Mouse (Mus musculus) embryonic facial prominence, embryonic 14.5 days (tissue): ENCODE results near the gene Ddx52. TPM values are rescaled to one million over a fixed set of nuclear protein-coding genes. Genes with fewer than 3 reads are reported as not detected.
A peak's percentile ranks its signal among the peaks of the same experiment; 100 is the strongest.

ENCODE experiments used
- ATAC-seq: fragments of 200-750 bp; cut with Nextera tagmentation; 2 replicates; pipeline ENCODE4 v1.8.0; 2017; ENCODE audit warnings: low read depth, moderate number of reproducible peaks, moderate TSS enrichment
- DNase-seq: peaks from one replicate; pipeline ENCODE4 v3.0.0-alpha.2; 2015; ENCODE audit warnings: low spot score
- H3K27ac ChIP-seq: fragments of 300-500 bp; sonication (generic); replicated peaks from 2 replicates; pipeline ENCODE4 v1.5.1; 2014; ENCODE audit warnings: low read depth, mild to moderate bottlenecking, low read length, moderate library complexity
- H3K27me3 ChIP-seq: fragments of 300-500 bp; sonication (generic); replicated peaks from 2 replicates; pipeline ENCODE4 v1.6.1; 2014; ENCODE audit warnings: low read length; ENCODE audit not compliant: control insufficient read depth, insufficient read depth
- H3K36me3 ChIP-seq: fragments of 300-500 bp; sonication (generic); 2 replicates; pipeline ENCODE4 v1.6.1; 2014; ENCODE audit warnings: low read length, mixed read lengths; ENCODE audit not compliant: control insufficient read depth, insufficient read depth
- H3K4me1 ChIP-seq: fragments of 300-500 bp; sonication (generic); 2 replicates; pipeline ENCODE4 v1.6.1; 2014; ENCODE audit warnings: antibody characterized with exemption, low read length; ENCODE audit not compliant: control insufficient read depth, insufficient read depth
- H3K4me2 ChIP-seq: fragments of 300-500 bp; sonication (generic); 2 replicates; pipeline ENCODE4 v1.6.1; 2014; ENCODE audit warnings: low read depth, mild to moderate bottlenecking, low read length, moderate library complexity, mixed read lengths
- H3K4me3 ChIP-seq: fragments of 300-500 bp; sonication (generic); 2 replicates; pipeline ENCODE4 v1.5.1; 2014; ENCODE audit warnings: low read depth, mild to moderate bottlenecking, low read length
- H3K9ac ChIP-seq: fragments of 300-500 bp; sonication (generic); 2 replicates; pipeline ENCODE4 v1.6.1; 2014; ENCODE audit warnings: low read depth, mild to moderate bottlenecking, low read length, moderate library complexity, mixed read lengths
- H3K9me3 ChIP-seq: fragments of 300-500 bp; sonication (generic); 2 replicates; pipeline ENCODE4 v1.6.1; 2016; ENCODE audit warnings: low read length; ENCODE audit not compliant: control insufficient read depth
- WGBS: fragments of 180-500 bp; shearing (Covaris S2); extraction: QIAGEN DNeasy Blood & Tissue Kit; methylation state at CpG from one replicate; pipeline ENCODE4 v1.1.7; 2014; 5-methylcytosine and 5-hydroxymethylcytosine counted together
- polyA plus RNA-seq: library from polyadenylated mRNA; unstranded; fragments of >200 nt; fragmentation: Nextera tagmentation; extraction: Ambion mirVana; gene quantifications from 2 replicates; pipeline ENCODE4 v1.2.1, GENCODE M21; 2014

Ddx52 gene
- polyA plus RNA-seq, 1 experiment from 2014 or later, result 29.0 TPM

DNA sequence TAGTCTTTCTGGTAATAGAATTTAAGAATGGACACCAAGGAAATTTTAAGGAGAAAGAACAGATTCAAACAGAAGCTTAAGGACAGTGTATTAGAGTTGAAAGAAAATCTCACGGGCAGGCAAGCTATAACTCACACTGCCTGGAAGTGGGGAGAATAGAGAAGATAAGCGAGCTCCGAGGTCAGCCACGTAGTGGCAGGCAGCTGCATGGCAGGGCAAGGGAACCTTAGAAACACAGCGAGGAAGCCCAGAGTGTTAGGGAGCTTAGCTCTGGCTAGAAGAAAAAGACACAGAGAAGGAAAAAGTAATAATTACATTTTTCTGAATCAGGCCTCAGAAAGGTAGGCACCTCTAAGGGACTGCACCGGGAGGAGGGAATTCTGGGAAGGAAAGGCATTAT is 38.1 kb downstream of the Ddx52 start:
- peaks cover 66% of the 10 kb centered on the region for H3K36me3 ChIP-seq
- H3K4me2 ChIP-seq, result no peak overlapping the region
- no peak overlapping the region for H3K27ac ChIP-seq

GRCm38 (mm10) chr11:83981338-83981737 is 39.5 kb downstream of the Ddx52 start:
- Histone ChIP-seq H3K4me3 (no peak overlapping the region), H3K9me3 (no peaks in the 10 kb centered on the region), H3K36me3 (peaks cover 80% of the 10 kb centered on the region), H3K9ac (no peak overlapping the region), H3K27ac (no peak overlapping the region), H3K4me1 (no peaks in the 10 kb centered on the region), H3K27me3 (no peaks in the 10 kb centered on the region), H3K4me2 (no peak overlapping the region)
- 79% methylated on average over 10 of the region's 10 CpGs for WGBS
- no peak for ATAC-seq
- DNase-seq, result no peak

More for the DNA sequence above, 38.1 kb downstream of the Ddx52 start:
- no peaks in the 10 kb centered on the region for H3K4me1 ChIP-seq
- 91% methylated on average over 6 of the region's 6 CpGs for WGBS
- DNase-seq, result no peak
- H3K9me3 ChIP-seq, result no peaks in the 10 kb centered on the region
- no peaks in the 10 kb centered on the region for H3K27me3 ChIP-seq
- H3K9ac ChIP-seq, result no peak overlapping the region
- H3K4me3 ChIP-seq, result no peak overlapping the region
- ATAC-seq, result no peak

GRCm38 (mm10) chr11:83991701-83992100 is 49.8 kb downstream of the Ddx52 start:
- H3K4me2 ChIP-seq, result no peak overlapping the region
- WGBS, result 74% methylated on average over 4 of the region's 4 CpGs
- H3K4me3 ChIP-seq, result no peak overlapping the region
- H3K9me3 ChIP-seq, result no peaks in the 10 kb centered on the region
- no peak overlapping the region for H3K9ac ChIP-seq
- H3K4me1 ChIP-seq, result no peaks in the 10 kb centered on the region
- H3K27me3 ChIP-seq, result no peaks in the 10 kb centered on the region
- no peak overlapping the region for H3K27ac ChIP-seq
- DNase-seq (no peak), ATAC-seq (no peak)
- H3K36me3 ChIP-seq, result peaks cover 69% of the 10 kb centered on the region

GRCm38 (mm10) chr11:83993428-83993827 is 51.6 kb downstream of the Ddx52 start:
- WGBS, result 58% methylated on average over 2 of the region's 2 CpGs

DNA sequence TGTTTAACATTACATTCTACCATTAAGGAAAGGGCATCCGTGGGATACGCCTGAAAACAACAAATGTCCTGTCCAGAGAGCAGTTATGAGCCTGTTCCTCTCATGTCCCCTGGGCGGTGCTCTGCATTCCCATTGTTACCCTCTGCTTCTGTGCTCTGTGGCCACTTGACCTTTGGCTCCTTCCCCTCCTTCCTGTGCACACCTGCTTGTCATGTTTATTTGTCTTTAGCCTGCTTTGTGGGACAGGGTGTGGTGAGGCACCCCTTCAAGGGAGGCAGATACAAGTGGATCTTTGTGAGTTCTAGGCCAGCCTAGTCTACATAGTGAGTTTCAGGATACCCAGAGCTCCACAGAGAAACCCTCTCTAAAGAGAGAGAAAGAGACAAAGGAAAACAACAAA is 52.6 kb downstream of the Ddx52 start:
- DNase-seq (no peak), ATAC-seq (no peak)
- no peak overlapping the region for H3K4me3 ChIP-seq
- WGBS, result 72% methylated on average over 3 of the region's 3 CpGs
- H3K4me1 ChIP-seq, result no peaks in the 10 kb centered on the region
- H3K36me3 ChIP-seq, result peaks cover 73% of the 10 kb centered on the region
- no peaks in the 10 kb centered on the region for H3K27me3 ChIP-seq
- no peak overlapping the region for H3K27ac ChIP-seq
- H3K9me3 ChIP-seq, result no peaks in the 10 kb centered on the region
- H3K9ac ChIP-seq, result no peak overlapping the region
- H3K4me2 ChIP-seq, result no peak overlapping the region

More at GRCm38 (mm10) chr11:83993428-83993827, 51.6 kb downstream of the Ddx52 start:
- Histone ChIP-seq H3K4me3 (no peak overlapping the region), H3K9me3 (no peaks in the 10 kb centered on the region), H3K4me1 (no peaks in the 10 kb centered on the region), H3K27ac (no peak overlapping the region), H3K4me2 (no peak overlapping the region), H3K27me3 (no peaks in the 10 kb centered on the region), H3K9ac (no peak overlapping the region), H3K36me3 (peaks cover 72% of the 10 kb centered on the region)
- DNase-seq, result peak; percentile 20
- ATAC-seq, result peak; percentile 53; the same call in 1 of the 2 replicates

- no peak overlapping the region for H3K27ac ChIP-seq
- 89% methylated on average over 2 of the region's 2 CpGs for WGBS
- peaks cover 70% of the 10 kb centered on the region for H3K36me3 ChIP-seq
Measured at GRCm38 (mm10) chr11:83995535-83995950, 53.7 kb downstream of the Ddx52 start.

DNA sequence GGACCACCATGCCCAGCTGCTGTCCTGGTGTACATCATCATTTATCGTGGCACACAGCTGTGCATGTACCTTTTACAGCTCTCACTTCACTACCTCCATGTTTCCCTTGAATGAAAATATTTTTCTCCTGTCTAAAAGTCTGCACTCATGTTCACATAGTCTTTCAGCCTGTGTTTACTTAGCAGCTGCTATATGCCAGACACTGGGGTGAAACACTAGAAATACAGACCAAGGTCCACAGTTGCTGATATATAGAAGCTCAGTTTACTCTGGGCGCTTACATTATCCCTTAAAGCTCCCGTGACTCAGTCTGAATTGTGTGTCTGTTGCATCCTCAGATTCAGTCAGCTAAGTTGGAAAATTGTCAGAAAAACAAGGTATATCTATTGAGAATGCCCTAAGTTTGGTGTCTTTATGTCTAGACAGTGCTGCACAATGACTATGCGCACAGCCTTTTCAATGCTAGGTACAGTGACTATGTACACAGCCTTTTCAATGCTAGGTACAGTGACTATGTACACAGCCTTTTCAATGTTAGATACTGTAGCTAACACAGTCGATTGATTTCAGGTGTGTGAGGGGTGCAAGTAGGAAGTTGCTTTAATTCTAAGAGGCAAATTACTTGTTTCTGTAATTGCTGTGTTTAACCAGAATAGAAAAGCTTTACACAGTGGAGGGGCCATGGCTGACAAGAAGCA is 55.5 kb downstream of the Ddx52 start:
- Histone ChIP-seq H3K4me2 (no peak overlapping the region), H3K9ac (no peak overlapping the region), H3K4me3 (no peak overlapping the region), H3K27me3 (no peaks in the 10 kb centered on the region), H3K27ac (no peak overlapping the region), H3K4me1 (no peaks in the 10 kb centered on the region), H3K9me3 (no peaks in the 10 kb centered on the region), H3K36me3 (peaks cover 71% of the 10 kb centered on the region)
- no peak for DNase-seq
- ATAC-seq, result no peak
- WGBS, result 83% methylated on average over 5 of the region's 5 CpGs

More at GRCm38 (mm10) chr11:83995535-83995950, 53.7 kb downstream of the Ddx52 start:
- Histone ChIP-seq H3K4me3 (no peak overlapping the region), H3K27me3 (no peaks in the 10 kb centered on the region), H3K9ac (no peak overlapping the region), H3K4me2 (no peak overlapping the region), H3K9me3 (no peaks in the 10 kb centered on the region), H3K4me1 (no peaks in the 10 kb centered on the region)
- no peak for DNase-seq
- ATAC-seq, result no peak

DNA sequence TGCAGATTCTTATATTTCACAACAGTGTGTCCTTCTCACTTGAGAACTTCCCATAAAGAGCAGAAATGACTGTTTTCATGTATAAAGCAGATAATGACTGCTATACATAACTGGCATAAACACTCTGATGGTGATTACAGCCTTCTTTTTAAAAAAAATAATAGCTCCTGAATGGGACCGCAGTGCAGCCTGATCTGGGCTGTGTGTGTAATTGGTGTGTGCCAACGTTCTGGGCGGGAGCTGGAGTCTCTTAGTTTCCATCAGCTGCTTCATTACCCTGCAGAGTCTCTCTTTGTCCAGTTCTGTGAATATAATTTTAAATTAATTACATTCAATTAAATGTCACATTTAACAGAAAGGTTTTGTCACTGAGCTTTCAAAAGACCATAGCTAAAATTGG is 57.1 kb downstream of the Ddx52 start:
- DNase-seq, result no peak
- no peaks in the 10 kb centered on the region for H3K27me3 ChIP-seq
- no peaks in the 10 kb centered on the region for H3K9me3 ChIP-seq
- ATAC-seq, result no peak
- H3K9ac ChIP-seq, result no peak overlapping the region
- peaks cover 72% of the 10 kb centered on the region for H3K36me3 ChIP-seq
- whole genome bisulfite sequencing, result 86% methylated on average over 3 of the region's 3 CpGs
- H3K27ac ChIP-seq, result no peak overlapping the region
- H3K4me1 ChIP-seq, result no peaks in the 10 kb centered on the region
- no peak overlapping the region for H3K4me3 ChIP-seq
- H3K4me2 ChIP-seq, result no peak overlapping the region

DNA sequence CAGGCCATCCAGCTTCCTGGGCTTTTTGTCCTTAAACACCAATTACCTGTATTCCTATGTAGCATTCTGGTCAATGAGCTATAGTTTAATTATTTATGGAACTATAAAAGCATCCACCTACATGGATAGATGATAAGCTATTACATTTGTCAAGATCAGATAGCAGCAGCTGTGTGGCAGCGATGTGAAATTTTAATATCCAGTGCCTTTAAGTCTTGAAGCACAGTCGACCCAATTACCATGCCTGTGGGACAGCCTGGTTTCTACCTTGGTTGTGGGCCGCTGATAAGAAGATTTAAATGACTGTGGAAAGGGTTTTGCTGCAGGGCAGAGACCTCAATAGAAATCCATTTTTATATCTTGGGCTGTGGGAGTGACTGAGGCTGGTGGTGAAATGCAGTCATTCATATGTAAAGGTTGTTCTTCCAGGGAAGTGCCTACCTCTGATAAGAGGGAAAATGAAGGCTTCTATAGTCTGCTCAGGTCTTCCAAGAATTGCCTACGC is 57.6 kb downstream of the Ddx52 start:
- ATAC-seq (no peak), DNase-seq (no peak)
- WGBS, result 92% methylated on average over 4 of the region's 4 CpGs
- no peak overlapping the region for H3K27ac ChIP-seq
- no peak overlapping the region for H3K9ac ChIP-seq
- no peak overlapping the region for H3K4me3 ChIP-seq
- peaks cover 71% of the 10 kb centered on the region for H3K36me3 ChIP-seq
- no peaks in the 10 kb centered on the region for H3K9me3 ChIP-seq
- no peak overlapping the region for H3K4me2 ChIP-seq
- no peaks in the 10 kb centered on the region for H3K27me3 ChIP-seq
- no peaks in the 10 kb centered on the region for H3K4me1 ChIP-seq
